Mouse (Mus musculus) mammary gland, adult 2 months (tissue): ENCODE measurements around the gene Crebzf. TPM values are rescaled to one million over a fixed set of nuclear protein-coding genes. Genes with fewer than 3 reads are reported as not detected.

ENCODE experiments used
- polyA plus RNA-seq: library from polyadenylated mRNA; depleted of rRNA; stranded (reverse); fragments of >200 nt; gene quantifications from 2 replicates; pipeline ENCODE4 v1.2.3, GENCODE M21; 2012; ENCODE audit warnings: low replicate concordance; rRNA removed

Crebzf gene
- polyA plus RNA-seq, result 23.9 and 77.8 TPM in 2 replicates

GRCm38 (mm10) chr7:90442518-90443080, at the start of gene Crebzf:
Crebzf (plus strand) TSS chr7:90442729.

GRCm38 (mm10) chr7:90426020-90427001, 16.2 kb upstream of the Crebzf start, which contains the start of gene Ccdc89:
Ccdc89 (plus strand) TSS chr7:90426577.

GRCm38 (mm10) chr7:90456845-90457468, 14.4 kb downstream of the Crebzf start, which contains the start of gene Tmem126a:
Tmem126a (minus strand) TSS chr7:90457229.

GRCm38 (mm10) chr7:90475793-90476312, 33.3 kb downstream of the Crebzf start, which contains the start of gene Tmem126b:
Tmem126b (minus strand) TSS chr7:90476001.

GRCm38 (mm10) chr7:90476313-90477245, 34.0 kb downstream of the Crebzf start, which contains the start of gene Dlg2:
Dlg2 (plus strand) TSS chr7:90476672.

Other genes with a start within 250 kb of the Crebzf start
- not detected in 2 replicates for gene Ccdc83, start 177.0 kb upstream of the Crebzf start, polyA plus RNA-seq
- gene Sytl2, start 140.5 kb upstream of the Crebzf start, polyA plus RNA-seq, result 2.8 and 4.6 TPM in 2 replicates
- gene Ccdc89, start 16.2 kb upstream of the Crebzf start, polyA plus RNA-seq, result 0.13 and 0.17 TPM in 2 replicates
- gene Tmem126a, start 14.5 kb downstream of the Crebzf start, polyA plus RNA-seq, result 12.7 and 61.3 TPM in 2 replicates
- 5.5 and 10.9 TPM in 2 replicates for gene Tmem126b, start 33.3 kb downstream of the Crebzf start, polyA plus RNA-seq
- 1.4 and 2.1 TPM in 2 replicates for gene Dlg2, start 33.9 kb downstream of the Crebzf start, polyA plus RNA-seq